Mouse (Mus musculus): ENCODE data around the gene Ppp1r26. TPM values are rescaled to one million over a fixed set of nuclear protein-coding genes. Genes with fewer than 3 reads are reported as not detected.

The Ppp1r26 gene
- polyA plus RNA-seq, 1 experiment from 2014 or later, result 4.4 TPM

GRCm38 (mm10) chr2:28446181-28446514 lies 452 bp upstream of the Ppp1r26 start:
- peak overlapping the region; percentile 96 for H3K4me2 ChIP-seq
- peak; percentile 32; the same call in 1 of the 2 replicates for ATAC-seq (ENCODE audit: insufficient read depth, low FRiP score, low read depth)
- H3K36me3 ChIP-seq, result 0 out of 2 replicates have a peak, but pooled peaks cover under 1% of the 10 kb centered on the region
- peak overlapping the region; percentile 69 for H3K9ac ChIP-seq
- H3K4me1 ChIP-seq, result 0 out of 2 replicates have a peak, but pooled peaks cover 14% of the 10 kb centered on the region
- H3K27me3 ChIP-seq (replicated peaks), result no peaks in the 10 kb centered on the region
- WGBS, result 9% methylated on average over 5 of the region's 5 CpGs
- H3K9me3 ChIP-seq, result no peaks in the 10 kb centered on the region
- peak overlapping the region; percentile 66 for H3K27ac ChIP-seq
- peak overlapping the region; percentile 80 for H3K4me3 ChIP-seq (replicated peaks)

- 0 out of 2 replicates have a peak, but pooled peaks cover 14% of the 10 kb centered on the region for H3K4me1 ChIP-seq
- H3K9ac ChIP-seq, result peak overlapping the region; percentile 69
- H3K4me3 ChIP-seq (replicated peaks), result peak overlapping the region; percentile 80
- WGBS, result 8% methylated on average over 11 of the region's 11 CpGs
- ATAC-seq (ENCODE audit: insufficient read depth, low FRiP score, low read depth), result no peak; the same call in 1 of the 2 replicates
- H3K27me3 ChIP-seq (replicated peaks), result no peaks in the 10 kb centered on the region
- no peak overlapping the region for H3K27ac ChIP-seq
- H3K4me2 ChIP-seq, result peak overlapping the region; percentile 96
- H3K36me3 ChIP-seq, result peaks cover 11% of the 10 kb centered on the region
- H3K9me3 ChIP-seq, result no peaks in the 10 kb centered on the region
These were observed 693 bp downstream of the Ppp1r26 start for GRCm38 (mm10) chr2:28447315-28447670.

DNA sequence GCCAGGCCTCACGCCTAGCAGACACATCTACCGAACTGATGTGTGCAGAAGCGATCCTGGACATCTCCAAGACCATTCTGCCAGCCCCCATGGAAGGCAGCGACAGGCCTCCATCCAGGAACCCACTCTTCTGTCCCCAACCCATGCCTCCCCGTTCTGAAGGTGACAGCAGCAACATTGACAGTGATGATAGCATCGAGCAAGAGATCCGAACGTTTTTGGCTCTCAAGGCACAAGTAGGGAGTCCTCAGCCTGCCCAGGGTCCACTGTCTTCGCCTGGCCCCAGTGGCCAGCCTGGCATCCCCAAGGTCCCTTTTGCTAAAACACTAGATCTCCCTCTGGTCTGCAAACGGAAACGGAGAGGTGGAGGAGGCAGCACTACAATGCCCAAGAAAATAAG lies 5.1 kb downstream of the Ppp1r26 start:
- H3K4me1 ChIP-seq, result 0 out of 2 replicates have a peak, but pooled peaks cover 8% of the 10 kb centered on the region
- H3K4me2 ChIP-seq, result no peak overlapping the region
- H3K9me3 ChIP-seq, result no peaks in the 10 kb centered on the region
- peaks cover 16% of the 10 kb centered on the region for H3K36me3 ChIP-seq
- H3K9ac ChIP-seq, result no peak overlapping the region
- H3K27me3 ChIP-seq (replicated peaks), result no peaks in the 10 kb centered on the region
- no peak overlapping the region for H3K4me3 ChIP-seq (replicated peaks)
- WGBS, result 89% methylated on average over 11 of the region's 11 CpGs
- H3K27ac ChIP-seq, result no peak overlapping the region
- ATAC-seq (ENCODE audit: insufficient read depth, low FRiP score, low read depth), result no peak

DNA sequence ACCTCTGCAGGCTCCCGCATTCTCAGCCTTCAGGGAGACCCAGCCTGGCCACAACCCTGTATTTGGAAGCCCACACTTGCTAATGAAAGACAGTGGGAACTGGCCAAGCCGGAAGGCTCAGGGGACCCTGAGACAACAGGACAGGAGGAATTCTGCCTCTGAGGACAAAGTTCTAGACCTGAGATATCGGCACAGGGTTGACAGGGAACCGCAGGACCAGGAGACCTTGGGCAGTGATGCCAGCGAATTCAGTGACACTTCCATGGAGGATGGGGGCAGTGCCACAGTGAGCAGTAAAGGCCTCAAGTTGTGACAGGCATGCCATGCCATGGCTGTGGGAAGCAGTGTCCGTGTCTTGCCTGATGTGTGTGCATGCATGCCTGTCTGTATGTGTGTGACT lies 6.9 kb downstream of the Ppp1r26 start:
- Histone ChIP-seq H3K4me1 (no peaks in the 10 kb centered on the region), H3K9me3 (no peaks in the 10 kb centered on the region), H3K36me3 (peaks cover 16% of the 10 kb centered on the region), H3K4me2 (no peak overlapping the region), H3K9ac (no peak overlapping the region), H3K27me3 (replicated peaks) (no peaks in the 10 kb centered on the region), H3K27ac (no peak overlapping the region), H3K4me3 (replicated peaks) (no peak overlapping the region)
- WGBS, result 85% methylated on average over 6 of the region's 6 CpGs
- ATAC-seq (ENCODE audit: insufficient read depth, low FRiP score, low read depth), result no peak

GRCm38 (mm10) chr2:28456616-28457015 lies 10.0 kb downstream of the Ppp1r26 start:
- ATAC-seq (ENCODE audit: insufficient read depth, low FRiP score, low read depth), result no peak
- H3K4me1 ChIP-seq, result no peaks in the 10 kb centered on the region
- no peaks in the 10 kb centered on the region for H3K27me3 ChIP-seq (replicated peaks)
- H3K9ac ChIP-seq, result no peak overlapping the region
- no peak overlapping the region for H3K4me3 ChIP-seq (replicated peaks)
- no peak overlapping the region for H3K27ac ChIP-seq
- no peak overlapping the region for H3K4me2 ChIP-seq
- 77% methylated on average over 1 of the region's 1 CpGs for WGBS
- peaks cover 11% of the 10 kb centered on the region for H3K36me3 ChIP-seq
- H3K9me3 ChIP-seq, result no peaks in the 10 kb centered on the region

DNA sequence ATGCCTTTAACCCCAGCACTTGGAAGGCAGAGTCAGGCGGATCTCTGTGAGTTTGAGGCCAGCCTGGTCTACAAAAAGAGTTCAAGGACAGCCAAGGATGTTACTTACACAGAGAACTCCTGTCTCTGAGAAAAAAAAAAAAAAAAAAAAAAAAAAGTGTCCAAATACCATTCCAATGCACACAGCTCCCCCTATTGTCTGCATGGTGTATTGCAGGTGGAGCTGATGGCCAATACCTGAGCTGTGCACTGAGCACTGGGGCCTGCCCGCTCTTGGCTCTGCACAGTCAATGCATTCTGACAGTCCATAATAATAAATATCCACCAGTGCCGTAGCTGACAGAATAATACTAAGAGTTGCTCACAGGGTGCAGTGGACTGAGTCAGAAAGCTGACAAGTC lies 17.3 kb downstream of the Ppp1r26 start:
- Histone ChIP-seq H3K9me3 (no peaks in the 10 kb centered on the region), H3K27me3 (replicated peaks) (no peaks in the 10 kb centered on the region), H3K36me3 (0 out of 2 replicates have a peak, but pooled peaks cover under 1% of the 10 kb centered on the region), H3K9ac (no peak overlapping the region), H3K4me1 (peaks cover 13% of the 10 kb centered on the region), H3K27ac (no peak overlapping the region), H3K4me3 (replicated peaks) (no peak overlapping the region), H3K4me2 (no peak overlapping the region)
- no peak for ATAC-seq (ENCODE audit: insufficient read depth, low FRiP score, low read depth)
- WGBS, result 37% methylated on average over 3 of the region's 3 CpGs

GRCm38 (mm10) chr2:28464919-28465318 lies 18.3 kb downstream of the Ppp1r26 start:
- no peak overlapping the region for H3K4me2 ChIP-seq
- no peak for ATAC-seq (ENCODE audit: insufficient read depth, low FRiP score, low read depth)
- peaks cover 10% of the 10 kb centered on the region; the same call in 1 of the 2 replicates for H3K36me3 ChIP-seq
- no peaks in the 10 kb centered on the region for H3K9me3 ChIP-seq
- no peaks in the 10 kb centered on the region for H3K27me3 ChIP-seq (replicated peaks)
- no peak overlapping the region for H3K27ac ChIP-seq
- no peak overlapping the region for H3K9ac ChIP-seq
- H3K4me1 ChIP-seq, result peaks cover 16% of the 10 kb centered on the region
- no peak overlapping the region for H3K4me3 ChIP-seq (replicated peaks)
- 81% methylated on average over 9 of the region's 9 CpGs for WGBS

- ATAC-seq (ENCODE audit: insufficient read depth, low FRiP score, low read depth), result 0 out of 2 replicates have a peak, but pooled peaks have one; percentile 36
- H3K4me1 ChIP-seq, result peaks cover 16% of the 10 kb centered on the region
- peak within 1 kb of the TSS; percentile 28 for H3K4me3 ChIP-seq (replicated peaks)
- peak within 1 kb of the TSS; percentile 71 for H3K4me2 ChIP-seq
- no peak within 1 kb of the TSS for H3K27ac ChIP-seq
- peaks cover 20% of the 10 kb centered on the region for H3K36me3 ChIP-seq
- H3K9ac ChIP-seq, result no peak within 1 kb of the TSS
- no peaks in the 10 kb centered on the region for H3K9me3 ChIP-seq
- H3K27me3 ChIP-seq (replicated peaks), result no peaks in the 10 kb centered on the region
- 4% methylated on average over 25 of the region's 25 CpGs for WGBS
These were observed 19.4 kb downstream of the Ppp1r26 start, which contains the start of gene 1700007K13Rik for GRCm38 (mm10) chr2:28465836-28466518. 1700007K13Rik (minus strand) TSS chr2:28466332.

DNA sequence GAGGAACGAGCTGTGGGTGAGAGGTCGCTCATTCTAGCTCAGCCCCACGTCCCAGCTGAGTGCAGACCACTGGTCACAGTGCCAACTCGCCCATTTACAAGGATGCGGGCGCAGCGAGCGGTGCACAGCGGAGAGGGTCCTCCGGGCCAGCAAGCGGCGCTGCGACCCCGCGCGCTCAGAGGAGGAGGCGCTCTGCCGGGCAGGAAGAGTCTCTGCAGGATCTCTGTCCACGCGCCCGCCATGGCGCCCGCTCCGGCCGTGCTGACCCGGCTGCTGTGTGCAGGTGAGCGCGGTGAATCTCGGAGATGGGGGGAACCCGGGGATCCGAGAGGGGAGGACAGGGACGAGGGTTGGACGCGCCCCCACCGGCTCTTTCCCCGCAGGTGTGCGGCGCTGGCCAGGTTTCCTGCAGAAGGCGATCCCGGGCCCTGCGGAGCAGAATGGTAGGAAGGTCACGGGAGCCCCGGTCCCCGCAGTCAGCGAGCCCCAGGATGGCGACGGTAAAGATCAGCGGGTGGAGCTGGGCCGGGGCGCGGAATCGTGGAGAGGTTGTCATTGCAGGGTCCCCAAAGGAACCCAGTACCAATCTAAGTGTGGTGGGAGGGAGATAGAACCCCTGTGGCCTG lies 21.4 kb downstream of the Ppp1r26 start, which contains the start of gene Mrps2:
TSS of gene Mrps2 (plus strand) at position 207 of the 626 bp plus-strand sequence.
- Histone ChIP-seq H3K4me1 (peaks cover 16% of the 10 kb centered on the region), H3K27ac (0 out of 2 replicates have a peak within 1 kb of the TSS, but pooled peaks have one; percentile 40), H3K4me2 (peak within 1 kb of the TSS; percentile 75), H3K9ac (peak within 1 kb of the TSS; percentile 98), H3K27me3 (replicated peaks) (no peaks in the 10 kb centered on the region), H3K36me3 (peaks cover 36% of the 10 kb centered on the region), H3K4me3 (replicated peaks) (peak within 1 kb of the TSS; percentile 97), H3K9me3 (no peaks in the 10 kb centered on the region)
- ATAC-seq (ENCODE audit: insufficient read depth, low FRiP score, low read depth), result peak; percentile 86
- WGBS, result under 1% methylated on average over 52 of the region's 52 CpGs

DNA sequence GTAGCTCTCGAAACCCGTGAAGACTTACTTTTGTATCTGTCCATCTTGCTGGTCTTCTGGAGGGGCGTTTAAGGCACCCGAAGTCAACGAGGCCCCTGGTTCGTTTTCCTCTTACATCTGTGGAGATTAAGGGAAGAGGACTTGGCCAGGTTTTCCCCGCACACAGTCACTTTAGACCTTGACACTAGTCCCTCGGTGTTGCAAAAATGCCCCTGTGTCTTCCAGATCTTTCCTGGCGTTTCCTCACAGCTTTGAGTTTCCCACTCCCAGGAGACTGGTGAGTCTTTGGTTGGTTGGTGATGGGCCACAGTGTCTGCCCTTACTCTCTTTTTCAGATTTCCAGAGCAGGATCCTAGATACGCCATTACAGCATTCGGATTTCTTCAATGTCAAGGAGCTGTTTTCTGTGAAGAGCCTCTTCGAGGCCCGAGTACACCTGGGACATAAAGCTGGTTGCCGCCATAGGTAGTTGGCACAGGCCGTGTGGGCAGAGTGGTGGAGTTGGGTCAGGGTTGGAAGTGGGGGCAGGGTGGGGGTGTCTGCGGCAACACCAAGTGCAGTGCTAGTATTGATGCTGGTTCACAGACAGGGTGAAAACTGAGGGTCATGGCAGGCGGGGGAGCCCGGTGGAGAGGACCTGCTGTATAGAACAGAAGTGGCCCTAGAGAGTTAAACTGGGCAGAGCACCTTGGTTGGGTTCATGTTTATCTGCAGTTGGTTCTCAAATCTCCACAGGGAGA lies 22.1 kb downstream of the Ppp1r26 start:
- Histone ChIP-seq H3K27ac (no peak overlapping the region), H3K9ac (peak overlapping the region; percentile 98), H3K27me3 (replicated peaks) (no peaks in the 10 kb centered on the region), H3K4me2 (peak overlapping the region; percentile 75), H3K4me3 (replicated peaks) (peak overlapping the region; percentile 97), H3K36me3 (peaks cover 37% of the 10 kb centered on the region), H3K4me1 (peaks cover 16% of the 10 kb centered on the region), H3K9me3 (no peaks in the 10 kb centered on the region)
- no peak for ATAC-seq (ENCODE audit: insufficient read depth, low FRiP score, low read depth)
- 52% methylated on average over 18 of the region's 18 CpGs for WGBS

- H3K4me1 ChIP-seq, result peaks cover 16% of the 10 kb centered on the region
- ATAC-seq (ENCODE audit: insufficient read depth, low FRiP score, low read depth), result no peak
- no peaks in the 10 kb centered on the region for H3K9me3 ChIP-seq
- H3K4me3 ChIP-seq (replicated peaks), result no peak overlapping the region
- H3K36me3 ChIP-seq, result peaks cover 37% of the 10 kb centered on the region
- no peaks in the 10 kb centered on the region for H3K27me3 ChIP-seq (replicated peaks)
- no peak overlapping the region for H3K4me2 ChIP-seq
- WGBS, result 98% methylated on average over 14 of the region's 14 CpGs
- no peak overlapping the region for H3K27ac ChIP-seq
- no peak overlapping the region for H3K9ac ChIP-seq
These were observed 22.9 kb downstream of the Ppp1r26 start for GRCm38 (mm10) chr2:28469461-28469860.

- H3K27ac ChIP-seq, result no peak overlapping the region
- no peak for ATAC-seq (ENCODE audit: insufficient read depth, low FRiP score, low read depth)
- no peak overlapping the region for H3K4me3 ChIP-seq (replicated peaks)
- no peaks in the 10 kb centered on the region for H3K27me3 ChIP-seq (replicated peaks)
- no peaks in the 10 kb centered on the region for H3K9me3 ChIP-seq
- H3K36me3 ChIP-seq, result peaks cover 37% of the 10 kb centered on the region
- 84% methylated on average over 2 of the region's 2 CpGs for WGBS
- H3K4me2 ChIP-seq, result no peak overlapping the region
- no peak overlapping the region for H3K9ac ChIP-seq
- peaks cover 16% of the 10 kb centered on the region for H3K4me1 ChIP-seq
These were observed 24.0 kb downstream of the Ppp1r26 start for GRCm38 (mm10) chr2:28470591-28470990.
